Mouse (Mus musculus) olfactory bulb, adult 2 months (tissue): ENCODE measurements around the gene Xpc.

ENCODE experiments used
- CTCF ChIP-seq: fragments of 200-500 bp; IDR thresholded peaks from 2 replicates; pipeline ENCODE4 v1.5.1; 2012; ENCODE audit warnings: low read depth, mild to moderate bottlenecking, low read length, moderate library complexity; ENCODE audit not compliant: insufficient read depth
- POLR2A ChIP-seq: fragments of 200-500 bp; IDR thresholded peaks from 2 replicates; pipeline ENCODE4 v1.6.1; 2012; ENCODE audit warnings: mild to moderate bottlenecking, low read depth, low read length, moderate library complexity; ENCODE audit not compliant: insufficient read depth

- TF ChIP-seq CTCF, result no peak
- TF ChIP-seq POLR2A, result no peak
These were observed 12.4 kb downstream of the Xpc start for GRCm38 (mm10) chr6:91503302-91503701.
